Mouse (Mus musculus): Measurements from ENCODE around the gene Hyal5.

Hyal5 gene

GRCm38 (mm10) chr6:24857697-24858096 lies at the start of gene Hyal5:
Hyal5 (plus strand) TSS chr6:24857997.
- DNase-seq (ENCODE audit: low read depth, low spot score), result no peak

- no peak for DNase-seq (ENCODE audit: low read depth, low spot score)
These were observed 35.7 kb upstream of the Hyal5 start for GRCm38 (mm10) chr6:24822070-24822469.

- no peak for DNase-seq (ENCODE audit: low read depth, low spot score)
These were observed 2.5 kb downstream of the Hyal5 start for GRCm38 (mm10) chr6:24860320-24860719.

GRCm38 (mm10) chr6:24863649-24864048 lies 5.9 kb downstream of the Hyal5 start:
- DNase-seq (ENCODE audit: low read depth, low spot score), result no peak

GRCm38 (mm10) chr6:24894146-24894873 lies 36.5 kb downstream of the Hyal5 start:
- no peak for DNase-seq (ENCODE audit: low read depth, low spot score)

- no peak for DNase-seq (ENCODE audit: low read depth, low spot score)
These were observed 37.0 kb downstream of the Hyal5 start for GRCm38 (mm10) chr6:24894874-24895183.

- DNase-seq (ENCODE audit: low read depth, low spot score), result no peak
These were observed 47.3 kb downstream of the Hyal5 start for GRCm38 (mm10) chr6:24905101-24905500.

- DNase-seq (ENCODE audit: low read depth, low spot score), result no peak
These were observed 50.0 kb downstream of the Hyal5 start for GRCm38 (mm10) chr6:24907824-24908223.

- DNase-seq (ENCODE audit: low read depth, low spot score), result no peak
These were observed 52.4 kb downstream of the Hyal5 start for GRCm38 (mm10) chr6:24910016-24910727.

GRCm38 (mm10) chr6:24910728-24911105 lies 52.9 kb downstream of the Hyal5 start:
- DNase-seq (ENCODE audit: low read depth, low spot score), result no peak

GRCm38 (mm10) chr6:24913591-24913990 lies 55.8 kb downstream of the Hyal5 start:
- DNase-seq (ENCODE audit: low read depth, low spot score), result no peak

- DNase-seq (ENCODE audit: low read depth, low spot score), result no peak
These were observed 67.4 kb downstream of the Hyal5 start for GRCm38 (mm10) chr6:24925076-24925785.
